25 mouse cellular contexts compared by ENCODE assay signal in genomic region chr11:95792950-95793509, GRCm38 (mm10). TPM values are rescaled to one million over a fixed set of nuclear protein-coding genes. Genes with fewer than 3 reads are reported as not detected.
DNase-seq lines count a peak whose midpoint lies in the region; ATAC-seq and TF ChIP-seq lines count a peak whose summit lies in the region.
"Had no signal": no experiment of that assay in that cellular context is flagged by ENCODE, and none has a peak within 500 bp of the region (broad histone marks: within the 10 kb centered on the region; RNA-seq: fewer than 3 reads in every experiment).

No protein-coding gene starts in this region.

- no peaks in the 10 kb centered on the region for H3K9me3 ChIP-seq in stomach, embryonic 15.5 days
- no peaks in the 10 kb centered on the region for H3K9me3 ChIP-seq in stomach, postnatal 0 days (ENCODE audit: control insufficient read depth, low read length)
- peaks cover 13% of the 10 kb centered on the region for H3K9me3 ChIP-seq in erythroblast, embryonic 14.5 days (ENCODE audit: control insufficient read depth, low read length)
- no peaks in the 10 kb centered on the region for H3K9me3 ChIP-seq in liver, embryonic 15.5 days (replicated peaks)
- H3K9me3 ChIP-seq: embryonic facial prominence, embryonic 15.5 days; forebrain, embryonic 12.5 days; heart, embryonic 10.5 days; hindbrain, embryonic 13.5 days; lung, embryonic 15.5 days; midbrain, embryonic 13.5 days; neural tube, embryonic 13.5 days had no signal

- ATAC-seq in stomach, embryonic 15.5 days (ENCODE audit: insufficient read depth, low FRiP score, low read depth), result peak; percentile 76; the same call in 1 of the 2 replicates
- no peak for ATAC-seq in stomach, postnatal 0 days (ENCODE audit: low FRiP score, low TSS enrichment)
- ATAC-seq in liver, embryonic 15.5 days (ENCODE audit: insufficient read depth), result peak; percentile 94
- no peak for ATAC-seq in activated CD4-positive, CD25-positive, alpha-beta regulatory T cell, adult 4 months
- ATAC-seq: inflammation-experienced regulatory T-cells, adult 6 months; midbrain, embryonic 13.5 days had no signal

- no peak for TF ChIP-seq EP300 in stomach, postnatal 0 days (optimal IDR thresholded peaks at IDR 0.05)

- no peak overlapping the region for H3K27ac ChIP-seq in stomach, embryonic 15.5 days
- H3K27ac ChIP-seq in stomach, postnatal 0 days (replicated peaks), result no peak overlapping the region
- H3K27ac ChIP-seq in liver, embryonic 15.5 days (replicated peaks), result peak overlapping the region; percentile 84
- H3K27ac ChIP-seq in thymus, adult 2 months (ENCODE audit: control insufficient read depth, insufficient read depth, low read length), result no peak overlapping the region
- H3K27ac ChIP-seq: embryonic facial prominence, embryonic 15.5 days; forebrain, embryonic 12.5 days; heart, embryonic 10.5 days; hindbrain, embryonic 13.5 days; left cerebral cortex, adult 2 months; lung, embryonic 15.5 days; macrophage; midbrain, embryonic 13.5 days; neural tube, embryonic 13.5 days had no signal

- no peak for TF ChIP-seq POLR2A in thymus, adult 2 months (IDR thresholded peaks at IDR 0.05; ENCODE audit: control insufficient read depth, extremely low read depth, insufficient read depth, low read length, poor library complexity)

- H3K36me3 ChIP-seq in stomach, embryonic 15.5 days, result no peaks in the 10 kb centered on the region
- H3K36me3 ChIP-seq in stomach, postnatal 0 days (ENCODE audit: control insufficient read depth, insufficient read depth, low read length), result no peaks in the 10 kb centered on the region
- H3K36me3 ChIP-seq in erythroblast, embryonic 14.5 days (ENCODE audit: control insufficient read depth), result peaks cover 57% of the 10 kb centered on the region
- H3K36me3 ChIP-seq in liver, embryonic 15.5 days (replicated peaks), result 0 out of 2 replicates have a peak, but pooled peaks cover 12% of the 10 kb centered on the region
- no peaks in the 10 kb centered on the region for H3K36me3 ChIP-seq in thymus, adult 2 months (ENCODE audit: control insufficient read depth, insufficient read depth, low read length)
- H3K36me3 ChIP-seq: embryonic facial prominence, embryonic 15.5 days; forebrain, embryonic 12.5 days; heart, embryonic 10.5 days; hindbrain, embryonic 13.5 days; lung, embryonic 15.5 days; midbrain, embryonic 13.5 days; neural tube, embryonic 13.5 days had no signal

- no peak overlapping the region for H3K9ac ChIP-seq in stomach, embryonic 15.5 days
- H3K9ac ChIP-seq in stomach, postnatal 0 days (ENCODE audit: low read length), result no peak overlapping the region
- peak overlapping the region; percentile 46 for H3K9ac ChIP-seq in liver, embryonic 15.5 days
- H3K9ac ChIP-seq: embryonic facial prominence, embryonic 15.5 days; forebrain, embryonic 12.5 days; hindbrain, embryonic 13.5 days; lung, embryonic 15.5 days; midbrain, embryonic 13.5 days; neural tube, embryonic 13.5 days had no signal

- no peak overlapping the region for H3K4me2 ChIP-seq in stomach, embryonic 15.5 days
- no peak overlapping the region for H3K4me2 ChIP-seq in stomach, postnatal 0 days (replicated peaks; ENCODE audit: low read depth)
- peak overlapping the region; percentile 50 for H3K4me2 ChIP-seq in liver, embryonic 15.5 days
- H3K4me2 ChIP-seq: embryonic facial prominence, embryonic 15.5 days; forebrain, embryonic 12.5 days; hindbrain, embryonic 13.5 days; lung, embryonic 15.5 days; midbrain, embryonic 13.5 days; neural tube, embryonic 13.5 days had no signal

- DNase-seq in stomach, postnatal 0 days (ENCODE audit: low spot score), result no peak
- no peak for DNase-seq in layer of hippocampus, postnatal 36 days
- no peak for DNase-seq in thymus, adult 2 months
- DNase-seq: adrenal gland, adult 8-10 months; cerebellum, adult 11-12 months; cerebellum, postnatal 14 days; gastrocnemius, postnatal 36 days; heart, postnatal 14 days; kidney, adult 9 months; kidney, postnatal 36 days; thymus, adult 18-20 months had no signal

- WGBS in stomach, embryonic 15.5 days, result 90% methylated on average over 8 of the region's 8 CpGs
- WGBS in stomach, postnatal 0 days, result 93% methylated on average over 8 of the region's 8 CpGs
- WGBS in liver, embryonic 15.5 days (ENCODE audit: insufficient replicate concordance), result 43% methylated on average over 8 of the region's 8 CpGs
- 96% methylated on average over 8 of the region's 8 CpGs for WGBS in thymus, adult 2 months

- peaks cover 8% of the 10 kb centered on the region for H3K4me1 ChIP-seq in stomach, embryonic 15.5 days
- no peaks in the 10 kb centered on the region; the same call in 1 of the 2 replicates for H3K4me1 ChIP-seq in stomach, postnatal 0 days (replicated peaks; ENCODE audit: control insufficient read depth, insufficient read depth)
- peaks cover 72% of the 10 kb centered on the region for H3K4me1 ChIP-seq in erythroblast, embryonic 14.5 days (ENCODE audit: control insufficient read depth)
- peaks cover 45% of the 10 kb centered on the region for H3K4me1 ChIP-seq in liver, embryonic 15.5 days (replicated peaks)
- H3K4me1 ChIP-seq in thymus, adult 2 months (replicated peaks; ENCODE audit: control insufficient read depth, insufficient read depth, low read length), result no peaks in the 10 kb centered on the region

- no peak for TF ChIP-seq CTCF in stomach, postnatal 0 days (IDR thresholded peaks at IDR 0.05; ENCODE audit: low read depth)
- TF ChIP-seq CTCF in thymus, adult 2 months (IDR thresholded peaks at IDR 0.05; ENCODE audit: borderline replicate concordance, control insufficient read depth, extremely low read depth, insufficient read depth, low read length, poor library complexity), result no peak

- H3K4me3 ChIP-seq in stomach, embryonic 15.5 days (replicated peaks), result no peak overlapping the region
- no peak overlapping the region for H3K4me3 ChIP-seq in stomach, postnatal 0 days (ENCODE audit: low read depth, low read length)
- peak overlapping the region; percentile 52 for H3K4me3 ChIP-seq in erythroblast, embryonic 14.5 days (replicated peaks)
- H3K4me3 ChIP-seq in liver, embryonic 15.5 days (replicated peaks), result peak overlapping the region; percentile 21; the same call in 1 of the 2 replicates
- no peak overlapping the region for H3K4me3 ChIP-seq in thymus, adult 2 months (ENCODE audit: control insufficient read depth, insufficient read depth, low read length)
- H3K4me3 ChIP-seq: embryonic facial prominence, embryonic 15.5 days; forebrain, embryonic 12.5 days; heart, embryonic 10.5 days; hindbrain, embryonic 13.5 days; left cerebral cortex, adult 2 months; lung, embryonic 15.5 days; midbrain, embryonic 13.5 days; neural tube, embryonic 13.5 days had no signal

- peaks cover 15% of the 10 kb centered on the region; the same call in 1 of the 2 replicates for H3K27me3 ChIP-seq in stomach, embryonic 15.5 days (replicated peaks)
- no peaks in the 10 kb centered on the region for H3K27me3 ChIP-seq in stomach, postnatal 0 days (ENCODE audit: control insufficient read depth, insufficient read depth, low read length)
- H3K27me3 ChIP-seq in erythroblast, embryonic 14.5 days (ENCODE audit: control insufficient read depth), result peaks cover 37% of the 10 kb centered on the region
- peaks cover 45% of the 10 kb centered on the region for H3K27me3 ChIP-seq in liver, embryonic 15.5 days
- peaks cover 5% of the 10 kb centered on the region; the same call in 1 of the 2 replicates for H3K27me3 ChIP-seq in thymus, adult 2 months (ENCODE audit: control insufficient read depth, insufficient read depth, low read length)

RNA-seq across cellular contexts. Expression of gene Phospho1, which starts 31.3 kb away (rescaled TPM):
- 0.86 and 1.2 TPM in 2 replicates for polyA plus RNA-seq in stomach, embryonic 15.5 days (2015; fragmentation: Nextera tagmentation; extraction: Ambion mirVana)
- polyA plus RNA-seq in stomach, postnatal 0 days (2015; fragmentation: Nextera tagmentation; extraction: Ambion mirVana), result 0.40 and 0.45 TPM in 2 replicates
- 161 and 210 TPM in 2 replicates for polyA plus RNA-seq in erythroblast, embryonic 14.5 days (2012)
- polyA plus RNA-seq in liver, embryonic 15.5 days (2015; fragmentation: Nextera tagmentation; extraction: Ambion mirVana), result 6.4 and 7.1 TPM in 2 replicates
- not detected for polyA plus RNA-seq in activated CD4-positive, CD25-positive, alpha-beta regulatory T cell, adult 4 months (2017; shearing (Covaris generic))
- total RNA-seq in layer of hippocampus, postnatal 36 days (2021), result 10 to 100 TPM; 55.8 to 62.3 TPM
- polyA plus RNA-seq in thymus, adult 2 months (2012; rRNA removed), result 24.9 and 42.7 TPM in 2 replicates
- polyA plus RNA-seq: forebrain, embryonic 12.5 days; hindbrain, embryonic 13.5 days; inflammation-experienced regulatory T-cells, adult 6 months; midbrain, embryonic 13.5 days; neural tube, embryonic 13.5 days had no signal

RNA-seq across cellular contexts. Expression of gene Gngt2, which starts 44.0 kb away (rescaled TPM):
- 16.9 and 17.1 TPM in 2 replicates for polyA plus RNA-seq in stomach, embryonic 15.5 days (2015; fragmentation: Nextera tagmentation; extraction: Ambion mirVana)
- polyA plus RNA-seq in stomach, postnatal 0 days (2015; fragmentation: Nextera tagmentation; extraction: Ambion mirVana), result 11.1 and 12.5 TPM in 2 replicates
- 0.18 and 0.59 TPM in 2 replicates for polyA plus RNA-seq in erythroblast, embryonic 14.5 days (2012)
- 20.1 and 22.1 TPM in 2 replicates for polyA plus RNA-seq in liver, embryonic 15.5 days (2015; fragmentation: Nextera tagmentation; extraction: Ambion mirVana)
- polyA plus RNA-seq in activated CD4-positive, CD25-positive, alpha-beta regulatory T cell, adult 4 months (2017; shearing (Covaris generic)), result 10 to 100 TPM; 47.5 to 58.4 TPM
- total RNA-seq in layer of hippocampus, postnatal 36 days (2021), result 1 to 10 TPM; 3.1 to 4.7 TPM
- 28.6 and 32.5 TPM in 2 replicates for polyA plus RNA-seq in thymus, adult 2 months (2012; rRNA removed)

RNA-seq across cellular contexts. Expression of gene Abi3, which starts 49.2 kb away (rescaled TPM):
- 7.4 and 9.8 TPM in 2 replicates for polyA plus RNA-seq in stomach, embryonic 15.5 days (2015; fragmentation: Nextera tagmentation; extraction: Ambion mirVana)
- 3.6 and 4.2 TPM in 2 replicates for polyA plus RNA-seq in stomach, postnatal 0 days (2015; fragmentation: Nextera tagmentation; extraction: Ambion mirVana)
- polyA plus RNA-seq in erythroblast, embryonic 14.5 days (2012), result 0.61 and 1.0 TPM in 2 replicates
- 6.9 and 7.0 TPM in 2 replicates for polyA plus RNA-seq in liver, embryonic 15.5 days (2015; fragmentation: Nextera tagmentation; extraction: Ambion mirVana)
- polyA plus RNA-seq in activated CD4-positive, CD25-positive, alpha-beta regulatory T cell, adult 4 months (2017; shearing (Covaris generic)), result 10 to 100 TPM; 58.8 to 59.2 TPM
- 1 to 10 TPM; 6.2 to 6.4 TPM for total RNA-seq in layer of hippocampus, postnatal 36 days (2021)
- 606 and 690 TPM in 2 replicates for polyA plus RNA-seq in thymus, adult 2 months (2012; rRNA removed)

Comparison
In these comparisons a context has a peak if more than half of its experiments do, and no peak if none do; other contexts are left out.
1. ATAC-seq: peak in stomach, embryonic 15.5 days (single experiment) and liver, embryonic 15.5 days (single experiment); none in stomach, postnatal 0 days (single experiment) and activated CD4-positive, CD25-positive, alpha-beta regulatory T cell, adult 4 months (single experiment).
2. H3K4me3 ChIP-seq: peak in erythroblast, embryonic 14.5 days (single experiment) and liver, embryonic 15.5 days (single experiment); none in stomach, embryonic 15.5 days (single experiment), stomach, postnatal 0 days (single experiment) and thymus, adult 2 months (single experiment).
3. RNA of gene Abi3, which starts 49.2 kb away (polyA plus RNA-seq): 606 to 690 TPM in thymus, adult 2 months; 58.8 to 59.2 TPM in activated CD4-positive, CD25-positive, alpha-beta regulatory T cell, adult 4 months, 7.4 to 9.8 TPM in stomach, embryonic 15.5 days, 6.9 to 7.0 TPM in liver, embryonic 15.5 days, 3.6 to 4.2 TPM in stomach, postnatal 0 days and 0.61 to 1.0 TPM in erythroblast, embryonic 14.5 days; every median in the first group is over 10 times any median in the second.